Mouse (Mus musculus) forebrain, postnatal 0 days (tissue): Measurements from ENCODE around the gene Gm19402. TPM values are rescaled to one million over a fixed set of nuclear protein-coding genes. Genes with fewer than 3 reads are reported as not detected.

ENCODE experiments used
- ATAC-seq: fragments of 200-750 bp; cut with Nextera tagmentation; 2 replicates; pipeline ENCODE4 v1.8.0; 2017; ENCODE audit warnings: mild to moderate bottlenecking, moderate library complexity
- DNase-seq: peaks from one replicate; pipeline ENCODE4 v3.0.0-alpha.2; 2015
- H3K27ac ChIP-seq: fragments of 300-500 bp; sonication (generic); 2 replicates; pipeline ENCODE4 v1.5.1; 2014; ENCODE audit warnings: low read depth, mild to moderate bottlenecking, antibody characterized with exemption, low read length, moderate library complexity, mixed read lengths
- H3K27me3 ChIP-seq: fragments of 300-500 bp; sonication (generic); 2 replicates; pipeline ENCODE4 v1.6.1; 2014; ENCODE audit warnings: mild to moderate bottlenecking, low read length, mixed read lengths; ENCODE audit not compliant: insufficient read depth
- H3K36me3 ChIP-seq: fragments of 300-500 bp; sonication (generic); 2 replicates; pipeline ENCODE4 v1.6.1; 2014; ENCODE audit warnings: mild to moderate bottlenecking, moderate library complexity; ENCODE audit not compliant: insufficient read depth
- H3K4me1 ChIP-seq: fragments of 300-500 bp; sonication (generic); 2 replicates; pipeline ENCODE4 v1.6.1; 2014; ENCODE audit warnings: antibody characterized with exemption; ENCODE audit not compliant: insufficient read depth
- H3K4me2 ChIP-seq: fragments of 300-500 bp; sonication (generic); 2 replicates; pipeline ENCODE4 v1.6.1; 2014; ENCODE audit warnings: low read depth, mild to moderate bottlenecking, moderate library complexity
- H3K4me3 ChIP-seq: fragments of 300-500 bp; sonication (generic); 2 replicates; pipeline ENCODE4 v1.5.1; 2014; ENCODE audit warnings: low read depth, low read length, mixed read lengths
- H3K9ac ChIP-seq: fragments of 300-500 bp; sonication (generic); 2 replicates; pipeline ENCODE4 v1.6.1; 2014; ENCODE audit warnings: mild to moderate bottlenecking
- H3K9me3 ChIP-seq: fragments of 300-500 bp; sonication (generic); 2 replicates; pipeline ENCODE4 v1.6.1; 2016; ENCODE audit warnings: low read length
- CTCF ChIP-seq: sonication (generic); IDR thresholded peaks from 2 replicates; pipeline ENCODE4 v1.5.1; 2016; ENCODE audit warnings: antibody characterized with exemption, control low read depth, low read depth
- WGBS: fragments of 180-500 bp; shearing (Covaris S2); extraction: QIAGEN DNeasy Blood & Tissue Kit; methylation state at CpG from one replicate; pipeline ENCODE4 v1.1.7; 2014; 5-methylcytosine and 5-hydroxymethylcytosine counted together
- polyA plus RNA-seq: library from polyadenylated mRNA; unstranded; fragments of >200 nt; fragmentation: Nextera tagmentation; extraction: Ambion mirVana; gene quantifications from 2 replicates; pipeline ENCODE4 v1.2.1, GENCODE M21; 2015
- total RNA-seq: library from RNA; depleted of rRNA; stranded (reverse); fragments of >200 nt; gene quantifications from 2 replicates; pipeline ENCODE4 v1.2.3, GENCODE M21; 2014

Gm19402 gene
- total and polyA plus RNA-seq, 2 experiments from 2014 or later = not detected

DNA sequence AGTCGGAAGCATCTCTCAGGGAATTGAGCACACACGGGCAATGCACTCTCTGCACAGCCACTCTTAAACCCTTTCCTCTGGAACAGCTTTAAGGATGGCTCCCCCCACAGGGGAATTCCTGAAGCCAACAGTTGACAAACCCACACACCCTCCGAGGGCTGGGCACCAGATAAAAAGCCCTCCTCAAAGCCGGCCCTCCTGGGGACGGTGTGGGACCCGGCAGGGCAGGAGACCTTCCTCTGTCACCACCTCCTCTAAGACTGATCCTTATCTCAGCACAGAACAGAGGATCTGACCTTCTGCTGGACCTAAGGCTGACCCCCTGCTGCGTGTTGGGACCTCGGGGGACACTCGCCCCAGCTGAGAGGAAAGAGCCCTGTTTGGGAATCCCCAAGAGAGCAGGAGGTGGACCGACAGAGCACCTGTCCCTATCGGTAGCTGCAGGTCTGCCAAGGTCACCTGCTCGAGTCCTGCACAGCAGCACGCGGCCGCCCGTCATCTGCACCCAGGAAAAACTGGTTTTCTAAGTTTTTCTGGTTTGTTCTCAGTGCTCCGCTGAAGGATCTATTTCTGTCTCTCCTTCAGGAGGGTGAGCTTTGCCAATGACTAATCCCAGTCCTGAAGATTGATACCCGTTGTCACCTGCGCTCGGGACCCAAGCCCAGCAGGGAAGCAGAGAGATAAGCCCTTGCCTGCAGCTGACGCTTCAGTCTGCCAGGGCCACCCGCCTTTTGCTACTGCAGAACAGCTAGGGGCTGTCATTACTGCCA, 4.5 kb downstream of the Gm19402 start, which contains the start of gene Tspear:
Gene Tspear (plus strand): TSS at position 675 of the 770 bp plus-strand sequence.
- ATAC-seq (no peak), DNase-seq (no peak)
- WGBS = 12% methylated on average over 22 of the region's 22 CpGs
- TF ChIP-seq CTCF = no peak
- no peaks in the 10 kb centered on the region for H3K9me3 ChIP-seq
- H3K27me3 ChIP-seq = peaks cover 9% of the 10 kb centered on the region; the same call in 1 of the 2 replicates
- no peaks in the 10 kb centered on the region for H3K36me3 ChIP-seq
- H3K9ac ChIP-seq = no peak within 1 kb of the TSS
- H3K4me1 ChIP-seq = no peaks in the 10 kb centered on the region
- H3K4me2 ChIP-seq = no peak within 1 kb of the TSS
- no peak within 1 kb of the TSS for H3K27ac ChIP-seq
- H3K4me3 ChIP-seq = no peak within 1 kb of the TSS

- H3K9me3 ChIP-seq = no peaks in the 10 kb centered on the region
- no peak for DNase-seq
- no peak for TF ChIP-seq CTCF
- H3K4me1 ChIP-seq = no peaks in the 10 kb centered on the region
- WGBS = 41% methylated on average over 8 of the region's 8 CpGs
- peaks cover 9% of the 10 kb centered on the region; the same call in 1 of the 2 replicates for H3K27me3 ChIP-seq
- ATAC-seq = no peak
- no peaks in the 10 kb centered on the region for H3K36me3 ChIP-seq
- H3K4me2 ChIP-seq = no peak overlapping the region
- H3K4me3 ChIP-seq = no peak overlapping the region
- no peak overlapping the region for H3K9ac ChIP-seq
- no peak overlapping the region for H3K27ac ChIP-seq
These were observed 6.4 kb downstream of the Gm19402 start for GRCm38 (mm10) chr10:77684181-77684580.

- no peak overlapping the region for H3K27ac ChIP-seq
- H3K4me2 ChIP-seq = no peak overlapping the region
- no peak for TF ChIP-seq CTCF
- peaks cover 16% of the 10 kb centered on the region for H3K27me3 ChIP-seq
- DNase-seq (no peak), ATAC-seq (no peak)
- no peak overlapping the region for H3K9ac ChIP-seq
- WGBS = 72% methylated on average over 7 of the region's 7 CpGs
- no peak overlapping the region for H3K4me3 ChIP-seq
- no peaks in the 10 kb centered on the region for H3K9me3 ChIP-seq
- H3K4me1 ChIP-seq = peaks cover 2% of the 10 kb centered on the region; the same call in 1 of the 2 replicates
- H3K36me3 ChIP-seq = no peaks in the 10 kb centered on the region
These were observed 7.6 kb downstream of the Gm19402 start for GRCm38 (mm10) chr10:77682994-77683393.

DNA sequence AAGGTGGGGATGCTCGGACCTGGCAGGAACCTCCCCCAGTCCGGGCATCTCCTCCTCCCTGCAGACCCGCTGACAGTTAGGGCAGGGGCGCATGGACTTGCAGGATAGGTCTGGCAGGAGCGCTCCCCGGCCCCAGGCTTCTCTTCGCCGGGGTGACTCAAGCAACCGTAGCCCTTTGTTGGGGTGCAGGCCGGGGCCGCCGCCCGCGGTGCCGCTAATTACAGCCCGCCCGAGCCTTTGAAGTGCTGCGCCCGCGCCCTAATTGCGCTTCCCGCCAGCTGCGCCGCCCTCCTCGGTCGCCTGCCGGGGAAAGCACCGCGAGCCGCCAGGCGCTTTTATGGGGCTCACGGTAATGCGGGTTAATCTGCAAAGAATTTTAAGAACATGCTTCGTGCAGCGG, 13.0 kb downstream of the Gm19402 start:
- no peaks in the 10 kb centered on the region for H3K36me3 ChIP-seq
- peak overlapping the region; percentile 68 for H3K4me2 ChIP-seq
- peaks cover 7% of the 10 kb centered on the region for H3K4me1 ChIP-seq
- DNase-seq (peak; percentile 22), ATAC-seq (peak; percentile 59)
- H3K27ac ChIP-seq = no peak overlapping the region
- no peak for TF ChIP-seq CTCF
- under 1% methylated on average over 35 of the region's 35 CpGs for WGBS
- H3K9ac ChIP-seq = peak overlapping the region; percentile 22; the same call in 1 of the 2 replicates
- peak overlapping the region; percentile 35 for H3K4me3 ChIP-seq
- no peaks in the 10 kb centered on the region for H3K9me3 ChIP-seq
- peaks cover 9% of the 10 kb centered on the region for H3K27me3 ChIP-seq

DNA sequence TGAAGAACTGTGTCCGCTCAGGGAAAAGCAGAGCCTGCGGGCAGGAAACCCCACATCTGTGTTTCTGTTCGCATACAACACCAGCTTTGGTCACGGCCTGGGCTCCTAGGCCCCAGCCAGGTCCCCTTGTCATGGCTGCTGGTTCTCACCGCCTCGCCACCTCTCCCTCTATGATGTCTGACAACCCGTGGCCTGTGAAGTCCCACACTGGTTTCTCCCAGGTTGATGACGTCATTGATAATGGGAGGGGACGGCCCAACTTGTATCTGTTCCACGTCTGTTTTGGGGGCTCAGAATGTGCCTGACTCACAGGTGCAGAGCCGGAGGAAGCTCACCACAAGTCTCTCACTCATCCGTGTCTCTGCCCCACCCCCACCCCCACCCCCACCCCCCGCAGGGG, 16.8 kb downstream of the Gm19402 start:
- no peak overlapping the region for H3K4me2 ChIP-seq
- 65% methylated on average over 13 of the region's 13 CpGs for WGBS
- no peak overlapping the region for H3K4me3 ChIP-seq
- H3K36me3 ChIP-seq = no peaks in the 10 kb centered on the region
- DNase-seq (no peak), ATAC-seq (no peak)
- peaks cover 9% of the 10 kb centered on the region for H3K27me3 ChIP-seq
- no peak overlapping the region for H3K9ac ChIP-seq
- no peak for TF ChIP-seq CTCF
- no peak overlapping the region for H3K27ac ChIP-seq
- H3K9me3 ChIP-seq = no peaks in the 10 kb centered on the region
- H3K4me1 ChIP-seq = peaks cover 7% of the 10 kb centered on the region

- Histone ChIP-seq H3K4me3 (no peak overlapping the region), H3K9ac (no peak overlapping the region), H3K36me3 (no peaks in the 10 kb centered on the region), H3K27me3 (no peaks in the 10 kb centered on the region), H3K9me3 (no peaks in the 10 kb centered on the region), H3K4me2 (no peak overlapping the region), H3K4me1 (no peaks in the 10 kb centered on the region), H3K27ac (no peak overlapping the region)
- ATAC-seq (no peak), DNase-seq (no peak)
- 88% methylated on average over 4 of the region's 4 CpGs for WGBS
- TF ChIP-seq CTCF = no peak
These were observed 19.0 kb downstream of the Gm19402 start for GRCm38 (mm10) chr10:77671519-77671918.

GRCm38 (mm10) chr10:77670710-77671109, 19.8 kb downstream of the Gm19402 start:
- no peak overlapping the region for H3K27ac ChIP-seq
- no peaks in the 10 kb centered on the region for H3K4me1 ChIP-seq
- H3K36me3 ChIP-seq = no peaks in the 10 kb centered on the region
- DNase-seq (no peak), ATAC-seq (no peak)
- 75% methylated on average over 4 of the region's 4 CpGs for WGBS
- TF ChIP-seq CTCF = no peak
- H3K4me3 ChIP-seq = no peak overlapping the region
- H3K9me3 ChIP-seq = no peaks in the 10 kb centered on the region
- H3K27me3 ChIP-seq = no peaks in the 10 kb centered on the region
- H3K4me2 ChIP-seq = no peak overlapping the region
- H3K9ac ChIP-seq = no peak overlapping the region
